Mouse (Mus musculus) C2C12 (cell line): ENCODE results near the gene Spop.

ENCODE experiments used
- CTCF ChIP-seq: IDR thresholded peaks from one replicate; pipeline ENCODE4 v1.5.1; 2011; ENCODE audit not compliant: control insufficient read depth, insufficient read depth, insufficient read length
- USF1 ChIP-seq: IDR thresholded peaks from one replicate; pipeline ENCODE4 v1.6.1; 2011; ENCODE audit warnings: low read depth, mild to moderate bottlenecking, control low read depth, moderate library complexity

GRCm38 (mm10) chr11:95364388-95364787, 49.5 kb upstream of the Spop start:
- TF ChIP-seq CTCF (no peak), USF1 (no peak)
